Mouse (Mus musculus) stomach, postnatal 0 days (tissue): ENCODE measurements around the gene Apol7a. TPM values are rescaled to one million over a fixed set of nuclear protein-coding genes. Genes with fewer than 3 reads are reported as not detected.

ENCODE experiments used
- ATAC-seq: fragments of 200-750 bp; cut with Nextera tagmentation; 2 replicates; pipeline ENCODE4 v1.8.0; 2017; ENCODE audit not compliant: low FRiP score, low TSS enrichment
- DNase-seq: peaks from one replicate; pipeline ENCODE4 v3.0.0-alpha.2; 2016; ENCODE audit warnings: low spot score
- H3K27ac ChIP-seq: fragments of 300-500 bp; sonication (generic); replicated peaks from 2 replicates; pipeline ENCODE4 v1.5.1; 2014; ENCODE audit warnings: mild to moderate bottlenecking, control low read depth
- H3K27me3 ChIP-seq: fragments of 300-500 bp; sonication (generic); 2 replicates; pipeline ENCODE4 v1.6.1; 2014; ENCODE audit warnings: low read length; ENCODE audit not compliant: control insufficient read depth, insufficient read depth
- H3K36me3 ChIP-seq: fragments of 300-500 bp; sonication (generic); 2 replicates; pipeline ENCODE4 v1.6.1; 2014; ENCODE audit warnings: low read length, mixed read lengths; ENCODE audit not compliant: control insufficient read depth, insufficient read depth
- H3K4me1 ChIP-seq: fragments of 300-500 bp; sonication (generic); replicated peaks from 2 replicates; pipeline ENCODE4 v1.6.1; 2014; ENCODE audit warnings: antibody characterized with exemption; ENCODE audit not compliant: control insufficient read depth, insufficient read depth
- H3K4me2 ChIP-seq: fragments of 300-500 bp; sonication (generic); replicated peaks from 2 replicates; pipeline ENCODE4 v1.6.1; 2014; ENCODE audit warnings: low read depth, mild to moderate bottlenecking, control low read depth, moderate library complexity
- H3K4me3 ChIP-seq: fragments of 300-500 bp; sonication (generic); 2 replicates; pipeline ENCODE4 v1.5.1; 2014; ENCODE audit warnings: low read depth, low read length, control low read depth
- H3K9ac ChIP-seq: fragments of 300-500 bp; sonication (generic); 2 replicates; pipeline ENCODE4 v1.6.1; 2014; ENCODE audit warnings: mild to moderate bottlenecking, low read length, control low read depth, mixed read lengths
- H3K9me3 ChIP-seq: fragments of 300-500 bp; sonication (generic); 2 replicates; pipeline ENCODE4 v1.6.1; 2016; ENCODE audit warnings: low read length; ENCODE audit not compliant: control insufficient read depth
- CTCF ChIP-seq: IDR thresholded peaks from 2 replicates; pipeline ENCODE4 v1.5.1; 2016; ENCODE audit warnings: antibody characterized with exemption, low read depth, mild to moderate bottlenecking, moderate library complexity
- EP300 ChIP-seq: optimal IDR thresholded peaks from 2 replicates; pipeline ENCODE3; 2016; ENCODE audit warnings: antibody characterized with exemption
- WGBS: fragments of 180-500 bp; shearing (Covaris S2); extraction: QIAGEN DNeasy Blood & Tissue Kit; methylation state at CpG from one replicate; pipeline ENCODE4 v1.1.7; 2014; 5-methylcytosine and 5-hydroxymethylcytosine counted together
- polyA plus RNA-seq: library from polyadenylated mRNA; unstranded; fragments of >200 nt; fragmentation: Nextera tagmentation; extraction: Ambion mirVana; gene quantifications from 2 replicates; pipeline ENCODE4 v1.2.1, GENCODE M21; 2015

Gene Apol7a
- polyA plus RNA-seq, 1 experiment from 2014 or later: 14.5 TPM

- Histone ChIP-seq H3K4me1 (no peaks in the 10 kb centered on the region), H3K27ac (no peak overlapping the region), H3K27me3 (no peaks in the 10 kb centered on the region), H3K9ac (no peak overlapping the region), H3K4me3 (no peak overlapping the region), H3K9me3 (no peaks in the 10 kb centered on the region), H3K4me2 (no peak overlapping the region), H3K36me3 (no peaks in the 10 kb centered on the region)
- 66% methylated on average over 4 of the region's 4 CpGs for WGBS
- ATAC-seq (no peak), DNase-seq (no peak)
- TF ChIP-seq EP300 (no peak), CTCF (no peak)
These were observed 21.5 kb downstream of the Apol7a start for GRCm38 (mm10) chr15:77377419-77377818.

DNA sequence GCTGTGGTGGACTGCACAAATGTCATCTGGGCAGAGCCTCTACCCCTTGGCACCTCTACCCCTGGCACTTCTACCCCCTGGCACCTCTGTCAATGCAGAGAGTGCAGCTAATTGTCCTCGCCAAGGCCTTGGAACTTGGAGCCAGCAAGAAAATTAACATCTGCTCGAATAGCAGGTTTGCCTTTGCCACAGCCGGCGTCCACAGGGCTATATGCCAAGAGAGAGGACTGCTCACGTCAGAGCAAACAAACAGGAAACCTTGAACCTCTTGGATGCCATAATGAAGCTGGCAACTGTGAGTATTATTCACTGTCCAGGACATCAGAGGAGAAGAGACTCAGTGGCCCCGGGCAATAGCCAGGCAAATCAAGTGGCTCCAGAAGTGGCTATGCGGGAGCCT is 22.0 kb downstream of the Apol7a start:
- WGBS: 60% methylated on average over 7 of the region's 7 CpGs
- no peak overlapping the region for H3K9ac ChIP-seq
- H3K9me3 ChIP-seq: no peaks in the 10 kb centered on the region
- no peaks in the 10 kb centered on the region for H3K4me1 ChIP-seq
- no peaks in the 10 kb centered on the region for H3K36me3 ChIP-seq
- ATAC-seq (no peak), DNase-seq (peak; percentile 45)
- H3K4me2 ChIP-seq: no peak overlapping the region
- H3K4me3 ChIP-seq: no peak overlapping the region
- TF ChIP-seq CTCF (no peak), EP300 (no peak)
- no peak overlapping the region for H3K27ac ChIP-seq
- H3K27me3 ChIP-seq: no peaks in the 10 kb centered on the region

DNA sequence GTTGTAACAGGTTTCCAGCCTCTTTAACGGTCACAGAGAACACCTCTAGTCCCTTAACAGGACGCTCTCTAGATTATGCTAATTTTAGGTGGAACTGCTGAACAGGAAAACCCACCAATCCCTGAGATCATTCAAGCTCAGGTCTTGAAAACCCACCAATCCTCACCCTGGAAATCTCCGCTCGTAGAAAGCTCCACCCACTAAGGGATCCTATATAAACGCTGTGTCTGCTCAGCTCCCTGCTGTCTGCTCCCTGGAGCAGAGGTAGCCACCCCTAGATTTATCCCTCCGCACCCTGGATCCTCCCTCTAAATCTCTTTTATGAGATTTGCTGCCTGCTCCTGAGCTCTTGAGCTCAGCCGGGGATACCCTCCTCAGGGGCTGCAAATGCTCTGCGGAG is 28.3 kb downstream of the Apol7a start:
- Histone ChIP-seq H3K36me3 (no peaks in the 10 kb centered on the region), H3K27ac (no peak overlapping the region), H3K9ac (no peak overlapping the region), H3K9me3 (no peaks in the 10 kb centered on the region), H3K4me3 (no peak overlapping the region), H3K4me2 (no peak overlapping the region), H3K27me3 (no peaks in the 10 kb centered on the region), H3K4me1 (no peaks in the 10 kb centered on the region; the same call in 1 of the 2 replicates)
- WGBS: 92% methylated on average over 8 of the region's 8 CpGs
- DNase-seq (no peak), ATAC-seq (no peak)
- TF ChIP-seq CTCF (no peak), EP300 (no peak)

DNA sequence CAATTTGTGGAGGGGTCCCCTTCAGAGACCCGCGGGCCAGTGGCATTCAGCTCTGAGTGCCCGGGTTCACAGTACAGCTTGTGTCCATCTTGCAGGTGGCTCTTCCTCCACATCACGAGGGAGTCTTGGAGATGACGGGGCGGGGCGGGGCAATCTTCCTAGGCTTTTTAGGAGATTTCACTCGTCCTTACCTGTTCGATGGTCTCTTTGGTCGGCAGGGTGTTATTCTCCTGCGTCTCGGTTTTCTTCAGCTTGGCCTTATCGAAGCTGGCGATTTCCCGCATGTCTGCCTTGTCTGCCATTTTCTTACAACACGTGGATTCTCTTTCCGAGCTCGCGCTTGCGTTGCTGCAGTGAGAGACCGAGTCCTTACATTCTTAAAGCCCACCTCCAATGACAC is 28.9 kb downstream of the Apol7a start:
- H3K9ac ChIP-seq: no peak overlapping the region

GRCm38 (mm10) chr15:77368818-77369320 is 30.0 kb downstream of the Apol7a start:
- TF ChIP-seq CTCF: no peak
- peak; percentile 59 for DNase-seq
- H3K4me2 ChIP-seq: peak overlapping the region; percentile 36
- 0 out of 2 replicates have a peak overlapping the region, but pooled peaks have one; percentile 18 for H3K9ac ChIP-seq
- WGBS: 66% methylated on average over 12 of the region's 12 CpGs
- H3K9me3 ChIP-seq: no peaks in the 10 kb centered on the region
- no peaks in the 10 kb centered on the region for H3K27me3 ChIP-seq
- no peaks in the 10 kb centered on the region; the same call in 1 of the 2 replicates for H3K4me1 ChIP-seq
- no peak overlapping the region for H3K4me3 ChIP-seq
- no peaks in the 10 kb centered on the region for H3K36me3 ChIP-seq
- peak overlapping the region; percentile 14; the same call in 1 of the 2 replicates for H3K27ac ChIP-seq
- ATAC-seq: peak; percentile 27; the same call in 1 of the 2 replicates

More for the DNA sequence above, 28.9 kb downstream of the Apol7a start:
- DNase-seq (no peak), ATAC-seq (no peak)
- no peaks in the 10 kb centered on the region for H3K9me3 ChIP-seq
- H3K36me3 ChIP-seq: no peaks in the 10 kb centered on the region
- 94% methylated on average over 21 of the region's 21 CpGs for WGBS
- no peak for TF ChIP-seq CTCF
- TF ChIP-seq EP300: no peak
- H3K27me3 ChIP-seq: no peaks in the 10 kb centered on the region
- no peak overlapping the region for H3K4me2 ChIP-seq
- no peak overlapping the region for H3K27ac ChIP-seq
- no peaks in the 10 kb centered on the region; the same call in 1 of the 2 replicates for H3K4me1 ChIP-seq
- no peak overlapping the region for H3K4me3 ChIP-seq

DNA sequence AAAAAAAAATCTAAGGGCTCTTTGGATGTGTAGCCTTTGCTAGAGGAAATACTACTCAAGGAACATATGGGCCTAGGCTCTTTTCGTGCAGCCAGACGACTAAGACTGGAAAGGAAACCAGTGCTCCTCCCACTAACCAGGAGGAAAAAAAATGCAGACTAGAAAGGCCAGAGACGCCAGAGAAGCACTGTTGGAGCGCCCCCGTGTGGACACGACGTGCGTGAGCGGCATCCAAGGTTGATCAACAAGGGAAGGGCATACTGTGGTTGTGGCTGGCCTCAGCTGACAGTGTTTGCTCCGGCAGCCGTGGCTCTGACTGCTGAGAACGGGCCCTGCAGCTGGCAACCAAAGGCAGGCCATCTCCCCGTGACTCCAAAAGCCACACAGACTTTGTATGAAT is 30.8 kb downstream of the Apol7a start:
- Histone ChIP-seq H3K4me2 (peak overlapping the region; percentile 36), H3K4me3 (no peak overlapping the region), H3K27me3 (no peaks in the 10 kb centered on the region), H3K4me1 (no peaks in the 10 kb centered on the region; the same call in 1 of the 2 replicates), H3K9ac (0 out of 2 replicates have a peak overlapping the region, but pooled peaks have one; percentile 18), H3K9me3 (no peaks in the 10 kb centered on the region), H3K27ac (peak overlapping the region; percentile 14; the same call in 1 of the 2 replicates), H3K36me3 (no peaks in the 10 kb centered on the region)
- TF ChIP-seq CTCF (peak; percentile 100), EP300 (no peak)
- ATAC-seq (peak; percentile 84), DNase-seq (peak; percentile 97)
- under 1% methylated on average over 13 of the region's 13 CpGs for WGBS
